Mouse (Mus musculus) midbrain, embryonic 15.5 days (tissue): ENCODE measurements at regions not wholly inside any gene's neighbourhood (a gene's known extent, or its start where the extent isn't known, plus 50 kb on each side); places are given as distances from the start of the nearest gene placed in this dataset.
A peak's percentile ranks its signal among the peaks of the same experiment; 100 is the strongest.

Source experiments
- ATAC-seq: fragments of 200-750 bp; cut with Nextera tagmentation; replicated peaks from 2 replicates; pipeline ENCODE4 v1.8.0; 2017; ENCODE audit warnings: moderate TSS enrichment
- H3K27ac ChIP-seq: fragments of 300-500 bp; sonication (generic); 2 replicates; pipeline ENCODE4 v1.5.1; 2015; ENCODE audit warnings: mild to moderate bottlenecking, inconsistent platforms
- H3K27me3 ChIP-seq: fragments of 300-500 bp; sonication (generic); replicated peaks from 2 replicates; pipeline ENCODE4 v1.6.1; 2015; ENCODE audit warnings: inconsistent platforms
- H3K36me3 ChIP-seq: fragments of 300-500 bp; sonication (generic); replicated peaks from 2 replicates; pipeline ENCODE4 v1.6.1; 2015; ENCODE audit warnings: inconsistent platforms
- H3K4me1 ChIP-seq: fragments of 300-500 bp; sonication (generic); 2 replicates; pipeline ENCODE4 v1.6.1; 2015; ENCODE audit warnings: inconsistent platforms
- H3K4me2 ChIP-seq: fragments of 300-500 bp; sonication (generic); 2 replicates; pipeline ENCODE4 v1.6.1; 2015; ENCODE audit warnings: inconsistent platforms, mild to moderate bottlenecking, moderate library complexity
- H3K4me3 ChIP-seq: fragments of 300-500 bp; sonication (generic); 2 replicates; pipeline ENCODE4 v1.5.1; 2015; ENCODE audit warnings: mild to moderate bottlenecking, inconsistent platforms
- H3K9ac ChIP-seq: fragments of 300-500 bp; sonication (generic); 2 replicates; pipeline ENCODE4 v1.6.1; 2015; ENCODE audit warnings: mild to moderate bottlenecking, inconsistent platforms
- H3K9me3 ChIP-seq: fragments of 300-500 bp; sonication (generic); 2 replicates; pipeline ENCODE4 v1.6.1; 2016; ENCODE audit warnings: inconsistent platforms
- WGBS: fragments of 180-500 bp; shearing (Covaris S2); methylation state at CpG from one replicate; pipeline ENCODE4 v1.1.7; 2015; ENCODE audit warnings: mixed read lengths; 5-methylcytosine and 5-hydroxymethylcytosine counted together

GRCm38 (mm10) chr8:74293621-74294020 lies 579.4 kb upstream of the Isx start:
- no peak overlapping the region for H3K4me2 ChIP-seq
- ATAC-seq = no peak
- H3K4me3 ChIP-seq = no peak overlapping the region
- no peak overlapping the region for H3K9ac ChIP-seq
- WGBS = 92% methylated on average over 1 of the region's 1 CpGs
- no peaks in the 10 kb centered on the region for H3K4me1 ChIP-seq
- H3K36me3 ChIP-seq = no peaks in the 10 kb centered on the region
- H3K27ac ChIP-seq = no peak overlapping the region
- no peaks in the 10 kb centered on the region for H3K27me3 ChIP-seq
- no peaks in the 10 kb centered on the region for H3K9me3 ChIP-seq

- Histone ChIP-seq H3K4me3 (no peak overlapping the region), H3K9ac (no peak overlapping the region), H3K36me3 (no peaks in the 10 kb centered on the region), H3K27ac (no peak overlapping the region), H3K4me2 (no peak overlapping the region), H3K27me3 (no peaks in the 10 kb centered on the region), H3K9me3 (no peaks in the 10 kb centered on the region), H3K4me1 (no peaks in the 10 kb centered on the region)
- ATAC-seq = no peak
- 88% methylated on average over 1 of the region's 1 CpGs for WGBS
Observed at GRCm38 (mm10) chr8:74297698-74298097, 575.3 kb upstream of the Isx start.

GRCm38 (mm10) chr8:74309810-74310209 lies 563.2 kb upstream of the Isx start:
- H3K4me1 ChIP-seq = 0 out of 2 replicates have a peak, but pooled peaks cover 4% of the 10 kb centered on the region
- H3K36me3 ChIP-seq = no peaks in the 10 kb centered on the region
- no peak overlapping the region for H3K27ac ChIP-seq
- peak; percentile 65; the same call in 1 of the 2 replicates for ATAC-seq
- no peak overlapping the region for H3K4me2 ChIP-seq
- H3K9me3 ChIP-seq = no peaks in the 10 kb centered on the region
- H3K27me3 ChIP-seq = no peaks in the 10 kb centered on the region
- no peak overlapping the region for H3K9ac ChIP-seq
- no peak overlapping the region for H3K4me3 ChIP-seq
- 26% methylated on average over 2 of the region's 2 CpGs for WGBS

GRCm38 (mm10) chr8:74315382-74315781 lies 557.6 kb upstream of the Isx start:
- H3K9ac ChIP-seq = no peak overlapping the region

GRCm38 (mm10) chr8:74327521-74327920 lies 545.5 kb upstream of the Isx start:
- Histone ChIP-seq H3K4me3 (no peak overlapping the region), H3K4me1 (no peaks in the 10 kb centered on the region), H3K9me3 (no peaks in the 10 kb centered on the region), H3K36me3 (no peaks in the 10 kb centered on the region), H3K4me2 (no peak overlapping the region), H3K27me3 (no peaks in the 10 kb centered on the region), H3K9ac (no peak overlapping the region), H3K27ac (no peak overlapping the region)
- ATAC-seq = no peak

More at GRCm38 (mm10) chr8:74315382-74315781, 557.6 kb upstream of the Isx start:
- H3K27me3 ChIP-seq = no peaks in the 10 kb centered on the region
- H3K27ac ChIP-seq = no peak overlapping the region
- no peak overlapping the region for H3K4me2 ChIP-seq
- H3K36me3 ChIP-seq = no peaks in the 10 kb centered on the region
- WGBS = 85% methylated on average over 1 of the region's 1 CpGs
- no peak for ATAC-seq
- H3K4me3 ChIP-seq = no peak overlapping the region
- H3K9me3 ChIP-seq = no peaks in the 10 kb centered on the region
- no peaks in the 10 kb centered on the region for H3K4me1 ChIP-seq

- WGBS = 77% methylated on average over 1 of the region's 1 CpGs
- Histone ChIP-seq H3K27ac (no peak overlapping the region), H3K4me2 (no peak overlapping the region), H3K36me3 (no peaks in the 10 kb centered on the region), H3K4me3 (no peak overlapping the region), H3K4me1 (no peaks in the 10 kb centered on the region), H3K9me3 (no peaks in the 10 kb centered on the region), H3K27me3 (no peaks in the 10 kb centered on the region), H3K9ac (no peak overlapping the region)
- no peak for ATAC-seq
Observed at GRCm38 (mm10) chr8:74344010-74344409, 529.0 kb upstream of the Isx start.
